Mouse (Mus musculus) heart, embryonic 11.5 days (tissue): ENCODE data around the gene Lbh. TPM values are rescaled to one million over a fixed set of nuclear protein-coding genes. Genes with fewer than 3 reads are reported as not detected.

Experiments
- ATAC-seq: fragments of 200-750 bp; cut with Nextera tagmentation; replicated peaks from 2 replicates; pipeline ENCODE4 v1.8.0; 2017; ENCODE audit warnings: moderate library complexity; ENCODE audit not compliant: insufficient number of reproducible peaks, low FRiP score, low TSS enrichment
- H3K27ac ChIP-seq: fragments of 300-500 bp; sonication (generic); 2 replicates; pipeline ENCODE4 v1.5.1; 2014; ENCODE audit warnings: mild to moderate bottlenecking, low read depth, low read length
- H3K27me3 ChIP-seq: fragments of 300-500 bp; sonication (generic); 2 replicates; pipeline ENCODE4 v1.6.1; 2014; ENCODE audit warnings: mild to moderate bottlenecking, low read length, mixed read lengths; ENCODE audit not compliant: control insufficient read depth, insufficient read depth
- H3K36me3 ChIP-seq: fragments of 300-500 bp; sonication (generic); 2 replicates; pipeline ENCODE4 v1.6.1; 2014; ENCODE audit warnings: mild to moderate bottlenecking, low read length, moderate library complexity, mixed read lengths; ENCODE audit not compliant: control insufficient read depth, insufficient read depth
- H3K4me1 ChIP-seq: fragments of 300-500 bp; sonication (generic); 2 replicates; pipeline ENCODE4 v1.6.1; 2014; ENCODE audit warnings: low read length; ENCODE audit not compliant: control insufficient read depth, insufficient read depth
- H3K4me2 ChIP-seq: fragments of 300-500 bp; sonication (generic); 2 replicates; pipeline ENCODE4 v1.6.1; 2014; ENCODE audit warnings: mild to moderate bottlenecking, moderate library complexity
- H3K4me3 ChIP-seq: fragments of 300-500 bp; sonication (generic); 2 replicates; pipeline ENCODE4 v1.5.1; 2014; ENCODE audit warnings: low read depth, low read length
- H3K9ac ChIP-seq: fragments of 300-500 bp; sonication (generic); 2 replicates; pipeline ENCODE4 v1.6.1; 2014; ENCODE audit warnings: mild to moderate bottlenecking, low read depth, low read length, moderate library complexity
- H3K9me3 ChIP-seq: fragments of 300-500 bp; sonication (generic); replicated peaks from 2 replicates; pipeline ENCODE4 v1.6.1; 2016; ENCODE audit warnings: low read length; ENCODE audit not compliant: control insufficient read depth
- WGBS: fragments of 180-500 bp; shearing (Covaris S2); extraction: QIAGEN DNeasy Blood & Tissue Kit; methylation state at CpG from one replicate; pipeline ENCODE4 v1.1.7; 2014; ENCODE audit not compliant: insufficient replicate concordance; 5-methylcytosine and 5-hydroxymethylcytosine counted together
- polyA plus RNA-seq: library from polyadenylated mRNA; unstranded; fragments of >200 nt; fragmentation: Nextera tagmentation; extraction: Ambion mirVana; gene quantifications from 2 replicates; pipeline ENCODE4 v1.2.1, GENCODE M21; 2014

Gene Lbh
- polyA plus RNA-seq, 1 experiment from 2014 or later = 22.8 TPM

DNA sequence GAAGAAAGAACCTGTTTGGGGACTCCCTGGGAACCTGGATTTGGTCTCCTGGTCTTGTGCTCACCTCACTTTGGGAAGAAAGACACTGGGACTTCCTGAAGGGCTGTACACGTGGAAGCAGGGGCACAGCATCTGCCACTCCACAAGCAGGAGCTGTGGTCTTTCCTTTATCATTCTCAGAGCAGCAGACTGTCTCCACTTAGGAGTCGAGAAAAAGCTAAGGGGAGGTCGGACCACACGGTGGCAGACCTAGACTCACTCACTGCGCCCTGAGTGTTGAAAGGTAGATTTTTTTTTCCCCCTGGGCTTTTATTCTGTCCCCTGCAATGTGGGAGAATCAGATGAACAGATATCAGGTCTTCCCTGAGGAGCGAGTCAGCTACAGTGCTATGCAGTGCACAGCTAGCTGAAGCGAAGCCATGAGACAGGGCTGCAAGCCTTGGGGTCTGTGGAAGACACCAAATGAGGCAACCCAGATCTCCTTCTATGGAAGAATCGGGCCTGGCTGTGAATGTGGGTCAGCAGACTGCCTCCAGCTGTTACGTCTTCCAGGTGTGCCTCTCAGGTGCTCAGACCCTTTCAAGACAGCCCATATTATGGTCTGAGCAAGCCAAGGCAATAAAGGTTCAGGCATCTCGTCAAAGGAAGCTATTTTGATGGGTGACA lies 11.7 kb upstream of the Lbh start:
- Histone ChIP-seq H3K36me3 (no peaks in the 10 kb centered on the region), H3K4me2 (no peak overlapping the region), H3K9me3 (no peaks in the 10 kb centered on the region), H3K27me3 (no peaks in the 10 kb centered on the region), H3K9ac (no peak overlapping the region), H3K4me1 (peaks cover 27% of the 10 kb centered on the region), H3K27ac (no peak overlapping the region), H3K4me3 (no peak overlapping the region)
- no peak for ATAC-seq
- 51% methylated on average over 10 of the region's 10 CpGs for WGBS

DNA sequence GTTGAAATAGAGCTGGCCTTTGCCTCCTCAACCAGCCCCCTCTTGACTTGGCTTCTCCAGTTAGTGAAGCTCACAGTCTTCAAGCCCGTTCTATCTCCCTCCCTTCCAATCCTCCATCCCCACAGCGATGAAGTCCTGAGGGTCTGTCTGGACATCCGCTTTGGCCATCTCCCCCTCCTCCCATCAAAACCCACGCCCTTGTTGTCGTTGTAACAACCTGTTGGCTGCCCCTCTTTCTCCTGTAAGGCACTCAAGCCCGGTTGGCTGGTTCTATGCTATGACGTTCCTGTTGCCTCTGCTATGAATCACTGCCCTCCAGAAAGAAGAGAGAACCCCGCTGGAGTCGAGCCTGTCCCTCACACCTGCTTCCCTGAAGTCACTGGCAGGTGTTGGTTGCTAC lies 10.9 kb upstream of the Lbh start:
- no peak for ATAC-seq
- no peaks in the 10 kb centered on the region for H3K9me3 ChIP-seq
- H3K36me3 ChIP-seq = no peaks in the 10 kb centered on the region
- WGBS = 78% methylated on average over 9 of the region's 9 CpGs
- H3K27me3 ChIP-seq = no peaks in the 10 kb centered on the region
- H3K9ac ChIP-seq = no peak overlapping the region
- peaks cover 34% of the 10 kb centered on the region for H3K4me1 ChIP-seq
- H3K4me2 ChIP-seq = no peak overlapping the region
- no peak overlapping the region for H3K27ac ChIP-seq
- H3K4me3 ChIP-seq = no peak overlapping the region

DNA sequence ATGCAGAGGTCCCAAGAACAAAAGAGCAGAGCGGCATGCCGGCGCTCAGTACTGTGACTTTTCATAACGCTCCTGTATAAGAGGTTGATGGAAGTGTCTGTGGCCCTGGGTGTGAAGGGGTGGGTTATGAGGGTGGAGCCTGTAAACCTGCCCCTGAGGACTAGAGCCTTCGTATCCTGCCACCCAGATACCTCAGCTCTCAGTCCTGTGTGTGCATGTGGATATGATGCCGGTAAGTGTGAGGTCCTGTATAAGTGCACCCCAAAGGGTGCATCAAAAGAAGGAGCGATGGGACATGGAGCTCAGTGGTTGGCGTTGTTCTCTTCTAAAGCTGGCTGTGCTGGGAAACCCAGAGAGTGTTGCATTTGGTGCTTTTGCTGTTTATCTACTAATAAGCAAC lies 10.3 kb upstream of the Lbh start:
- Histone ChIP-seq H3K36me3 (no peaks in the 10 kb centered on the region), H3K27ac (no peak overlapping the region), H3K9ac (no peak overlapping the region), H3K4me2 (no peak overlapping the region), H3K4me3 (no peak overlapping the region), H3K9me3 (no peaks in the 10 kb centered on the region), H3K4me1 (peaks cover 40% of the 10 kb centered on the region), H3K27me3 (no peaks in the 10 kb centered on the region)
- no peak for ATAC-seq
- WGBS = 82% methylated on average over 8 of the region's 8 CpGs

DNA sequence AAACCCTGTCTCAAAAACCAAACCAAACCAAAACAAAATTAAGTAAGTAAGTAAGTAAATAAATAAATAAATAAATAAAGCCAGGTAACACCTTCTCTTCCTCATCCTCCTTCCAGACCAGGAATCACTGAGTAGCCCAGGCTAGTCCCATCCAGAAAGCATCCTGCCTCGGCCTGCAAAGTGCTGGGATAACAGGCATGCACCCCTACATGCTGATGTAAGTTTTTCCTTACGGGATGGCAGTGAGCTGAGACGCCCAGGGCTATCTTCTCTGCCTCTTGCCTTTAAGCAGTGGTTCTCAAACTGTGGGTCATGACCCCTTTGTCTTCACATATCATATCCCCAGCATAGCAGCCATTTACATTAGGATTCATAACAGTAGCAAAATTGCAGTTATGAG lies 9.5 kb upstream of the Lbh start:
- no peak overlapping the region for H3K9ac ChIP-seq
- WGBS = 82% methylated on average over 3 of the region's 3 CpGs
- no peak for ATAC-seq

DNA sequence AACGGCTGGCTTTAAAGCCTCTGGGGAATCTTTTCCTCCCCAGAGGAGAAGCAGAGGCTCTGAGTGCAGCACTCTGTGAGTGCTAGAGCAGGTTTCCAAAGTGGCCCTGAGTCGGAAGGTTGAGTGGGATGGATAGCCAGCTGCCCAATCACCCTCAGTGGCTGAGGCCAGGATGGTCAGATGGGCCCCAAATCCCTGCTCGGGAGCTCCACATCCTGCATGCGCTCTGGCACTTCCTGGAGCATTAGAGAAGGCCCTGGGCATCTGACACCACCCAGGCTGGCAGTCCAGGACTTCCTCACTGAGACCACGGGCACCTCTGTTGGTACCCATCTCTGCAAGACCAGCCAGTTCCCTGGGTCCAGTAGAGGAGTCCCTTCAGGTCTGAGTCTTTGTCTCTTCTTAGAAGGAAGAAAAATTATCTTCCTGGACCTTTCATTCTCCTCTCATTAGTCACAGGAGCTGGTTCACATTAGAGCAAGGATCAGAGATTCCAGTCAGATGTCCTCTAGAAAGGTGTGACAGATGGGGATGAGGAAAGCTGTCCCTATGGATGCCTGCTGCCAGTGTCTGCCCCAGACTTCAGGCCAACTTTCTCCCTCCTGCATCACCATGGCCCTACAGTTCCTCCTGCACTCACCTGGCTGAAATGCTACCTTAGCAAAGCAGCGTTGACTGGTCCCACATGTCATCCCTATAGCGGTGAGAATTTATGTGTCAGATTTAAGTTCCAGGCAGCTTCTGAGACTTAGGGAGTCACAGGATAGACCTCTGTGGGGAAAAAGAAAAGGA lies 8.8 kb upstream of the Lbh start:
- ATAC-seq = no peak
- H3K36me3 ChIP-seq = no peaks in the 10 kb centered on the region
- H3K4me1 ChIP-seq = peaks cover 40% of the 10 kb centered on the region
- no peaks in the 10 kb centered on the region for H3K9me3 ChIP-seq
- H3K9ac ChIP-seq = no peak overlapping the region
- no peak overlapping the region for H3K4me3 ChIP-seq
- H3K27me3 ChIP-seq = no peaks in the 10 kb centered on the region
- no peak overlapping the region for H3K27ac ChIP-seq
- 79% methylated on average over 7 of the region's 7 CpGs for WGBS
- H3K4me2 ChIP-seq = no peak overlapping the region

More for the DNA sequence above, 9.5 kb upstream of the Lbh start:
- H3K27me3 ChIP-seq = no peaks in the 10 kb centered on the region
- H3K4me3 ChIP-seq = no peak overlapping the region
- no peaks in the 10 kb centered on the region for H3K9me3 ChIP-seq
- no peak overlapping the region for H3K27ac ChIP-seq
- H3K36me3 ChIP-seq = no peaks in the 10 kb centered on the region
- H3K4me1 ChIP-seq = peaks cover 45% of the 10 kb centered on the region
- H3K4me2 ChIP-seq = no peak overlapping the region

DNA sequence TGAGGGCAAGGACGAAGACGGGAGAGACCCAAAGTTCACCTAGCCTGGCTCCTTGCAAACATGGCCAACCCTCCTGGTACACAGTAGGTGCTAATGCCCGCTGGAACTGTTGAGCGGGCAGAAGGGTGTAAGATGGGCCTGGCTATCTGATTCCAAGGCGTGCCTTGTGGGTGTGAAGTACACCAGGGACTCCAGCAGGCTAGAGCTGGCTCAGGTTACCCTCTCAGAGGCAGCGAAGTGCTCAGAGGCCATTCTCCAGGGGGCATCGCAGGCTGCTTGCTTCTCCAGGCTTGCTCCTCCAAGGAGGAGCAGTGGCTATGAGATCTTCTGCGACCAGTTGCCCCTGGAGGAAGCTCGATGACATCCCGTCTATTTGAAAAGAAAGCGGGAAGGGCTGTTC lies 6.8 kb upstream of the Lbh start:
- Histone ChIP-seq H3K4me1 (peaks cover 27% of the 10 kb centered on the region), H3K4me2 (no peak overlapping the region), H3K27ac (no peak overlapping the region), H3K4me3 (no peak overlapping the region), H3K9me3 (no peaks in the 10 kb centered on the region), H3K9ac (0 out of 2 replicates have a peak overlapping the region, but pooled peaks have one; percentile 12), H3K27me3 (no peaks in the 10 kb centered on the region), H3K36me3 (no peaks in the 10 kb centered on the region)
- WGBS = 49% methylated on average over 11 of the region's 11 CpGs
- ATAC-seq = no peak

DNA sequence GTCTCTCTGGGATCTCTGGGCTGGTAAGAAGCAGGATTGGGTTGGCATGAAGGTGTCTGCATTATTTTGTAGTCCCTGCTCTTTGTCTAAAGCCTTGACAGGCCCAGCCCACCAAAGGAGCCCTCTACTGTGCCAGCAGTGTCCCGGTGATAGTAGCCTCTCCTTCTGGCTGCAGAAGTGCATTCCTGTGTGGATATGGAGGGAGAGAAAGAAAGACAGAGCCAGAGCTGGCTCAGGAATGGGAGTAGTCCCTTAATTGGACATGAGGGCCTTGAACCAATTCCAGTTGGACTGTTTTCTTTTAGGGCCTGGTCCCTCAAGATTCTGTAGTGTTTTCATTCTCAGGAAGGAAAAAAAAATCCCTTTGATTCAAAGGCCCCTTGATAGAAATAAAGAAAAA lies 6.4 kb upstream of the Lbh start:
- no peak overlapping the region for H3K4me2 ChIP-seq
- H3K9ac ChIP-seq = no peak overlapping the region
- no peak for ATAC-seq
- no peaks in the 10 kb centered on the region for H3K27me3 ChIP-seq
- no peak overlapping the region for H3K27ac ChIP-seq
- WGBS = 0% methylated on average over 1 of the region's 1 CpGs
- no peaks in the 10 kb centered on the region for H3K36me3 ChIP-seq
- peaks cover 25% of the 10 kb centered on the region for H3K4me1 ChIP-seq
- H3K4me3 ChIP-seq = no peak overlapping the region
- no peaks in the 10 kb centered on the region for H3K9me3 ChIP-seq

DNA sequence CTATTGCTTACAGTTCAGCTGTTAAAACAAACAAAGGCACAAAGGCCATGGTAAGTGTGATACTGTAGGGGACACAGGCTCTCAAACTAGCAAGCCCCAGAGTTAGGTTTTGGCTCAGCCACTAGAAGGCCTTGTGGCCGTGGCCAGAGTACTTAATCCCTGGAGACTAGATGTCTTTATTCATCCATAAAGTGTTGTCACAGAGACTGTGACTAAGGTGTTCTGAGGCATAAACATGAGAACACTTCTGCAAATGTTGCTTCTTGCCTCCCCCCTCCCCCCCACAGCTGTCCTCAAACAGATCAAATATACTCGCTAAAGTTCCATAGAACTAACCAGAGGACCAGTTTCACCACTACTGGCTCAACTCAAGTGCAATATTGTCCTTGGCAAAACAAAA lies 4.0 kb upstream of the Lbh start:
- WGBS = 78% methylated on average over 2 of the region's 2 CpGs
- H3K4me3 ChIP-seq = no peak overlapping the region
- no peaks in the 10 kb centered on the region for H3K27me3 ChIP-seq
- no peak overlapping the region for H3K4me2 ChIP-seq
- ATAC-seq = no peak
- H3K4me1 ChIP-seq = peaks cover 31% of the 10 kb centered on the region
- no peaks in the 10 kb centered on the region for H3K36me3 ChIP-seq
- H3K27ac ChIP-seq = 0 out of 2 replicates have a peak overlapping the region, but pooled peaks have one; percentile 35
- no peak overlapping the region for H3K9ac ChIP-seq
- no peaks in the 10 kb centered on the region for H3K9me3 ChIP-seq
